Mouse (Mus musculus) bone marrow macrophage, adult 2 months (primary cell): ENCODE results near the gene Nhlrc2.

ENCODE experiments used
- CTCF ChIP-seq: IDR thresholded peaks from 2 replicates; pipeline ENCODE4 v1.5.1; 2012; ENCODE audit warnings: low read depth, mild to moderate bottlenecking, low read length, moderate library complexity
- POLR2A ChIP-seq: IDR thresholded peaks from 2 replicates; pipeline ENCODE4 v1.6.1; 2012; ENCODE audit warnings: mild to moderate bottlenecking, low read depth, low read length, borderline replicate concordance

- no peak for TF ChIP-seq CTCF
- TF ChIP-seq POLR2A: no peak
Observed at GRCm38 (mm10) chr19:56535064-56535463, 13.0 kb upstream of the Nhlrc2 start.
